Mouse (Mus musculus) erythroid progenitor cell, adult 5-6 weeks (primary cell): Measurements from ENCODE around the gene Serp1. TPM values are rescaled to one million over a fixed set of nuclear protein-coding genes. Genes with fewer than 3 reads are reported as not detected.
A peak's percentile ranks its signal among the peaks of the same experiment; 100 is the strongest.
"Not testable (repeated sequence)": the region's sequence is repeated elsewhere in the genome, so short reads cannot be mapped to it uniquely, and the experiment has no call there.

Experiments used
- ATAC-seq: replicated peaks from 2 replicates; pipeline ENCODE4 v1.8.0; 2016; ENCODE audit warnings: moderate number of reproducible peaks, mild to moderate bottlenecking, moderate TSS enrichment, inconsistent platforms; ENCODE audit not compliant: poor library complexity, low FRiP score, severe bottlenecking
- total RNA-seq, 2 experiments: library from RNA; stranded (forward) in 1 of 2; stranded (reverse) in 1 of 2; fragments of 150-400 nt in 1 of 2; fragments of 186-747, 209-891 nt in 1 of 2; gene quantifications; 2 replicates each; pipeline versions ENCODE4 v1.2.3 to v1.2.4; 2015 to 2017; ENCODE audit warnings: low replicate concordance in 2 of 2

The Serp1 gene
- total RNA-seq, 2 experiments from 2014 or later = 32.4 to 40.7 TPM

GRCm38 (mm10) chr3:58512740-58513139 lies 13.0 kb downstream of the Serp1 start:
- no peak for ATAC-seq

- ATAC-seq = no peak
These were observed 14.1 kb downstream of the Serp1 start for GRCm38 (mm10) chr3:58511581-58511980.

GRCm38 (mm10) chr3:58508020-58508750 lies 17.5 kb downstream of the Serp1 start:
- ATAC-seq = no peak

- ATAC-seq = no peak
These were observed 21.0 kb downstream of the Serp1 start for GRCm38 (mm10) chr3:58504676-58505075.

- no peak for ATAC-seq
These were observed 21.9 kb downstream of the Serp1 start for GRCm38 (mm10) chr3:58503720-58504333.

- ATAC-seq = no peak
These were observed 23.7 kb downstream of the Serp1 start for GRCm38 (mm10) chr3:58501961-58502360.

GRCm38 (mm10) chr3:58493621-58494020 lies 32.1 kb downstream of the Serp1 start:
- no peak for ATAC-seq

GRCm38 (mm10) chr3:58490787-58491186 lies 34.9 kb downstream of the Serp1 start:
- no peak for ATAC-seq

- no peak for ATAC-seq
These were observed 37.5 kb downstream of the Serp1 start for GRCm38 (mm10) chr3:58487999-58488775.

GRCm38 (mm10) chr3:58487121-58487520 lies 38.6 kb downstream of the Serp1 start:
- peak; percentile 52; the same call in 1 of the 2 replicates for ATAC-seq

GRCm38 (mm10) chr3:58485883-58486282 lies 39.8 kb downstream of the Serp1 start:
- peak; percentile 71; the same call in 1 of the 2 replicates for ATAC-seq

- ATAC-seq = no peak
These were observed 46.8 kb downstream of the Serp1 start for GRCm38 (mm10) chr3:58478755-58479455.

- not testable (repeated sequence) for ATAC-seq
These were observed 50.4 kb downstream of the Serp1 start for GRCm38 (mm10) chr3:58475298-58475697.

Other genes starting within 250 kb of the Serp1 start
- 11.9 and 16.8 TPM in 2 replicates for gene Tsc22d2, start 111.2 kb downstream of the Serp1 start, total RNA-seq (2015; ENCODE audit: low replicate concordance)
- 18.2 and 27.2 TPM in 2 replicates for gene Tsc22d2, start 111.2 kb downstream of the Serp1 start, total RNA-seq (2017; ENCODE audit: low replicate concordance)
- 52.8 and 54.1 TPM in 2 replicates for gene Eif2a, start 71 bp downstream of the Serp1 start, total RNA-seq (2015; ENCODE audit: low replicate concordance)
- gene Eif2a, start 71 bp downstream of the Serp1 start, total RNA-seq (2017; ENCODE audit: low replicate concordance) = 24.0 and 32.2 TPM in 2 replicates
- 47.9 and 98.9 TPM in 2 replicates for gene Selenot, start 50.7 kb upstream of the Serp1 start, total RNA-seq (2015; ENCODE audit: low replicate concordance)
- 60.7 and 108 TPM in 2 replicates for gene Selenot, start 50.7 kb upstream of the Serp1 start, total RNA-seq (2017; ENCODE audit: low replicate concordance)
- gene Erich6, start 111.3 kb upstream of the Serp1 start, total RNA-seq (2015; ENCODE audit: low replicate concordance) = not detected in 2 replicates
- not detected in 2 replicates for gene Erich6, start 111.3 kb upstream of the Serp1 start, total RNA-seq (2017; ENCODE audit: low replicate concordance)
- 2.1 and 7.6 TPM in 2 replicates for gene Siah2, start 166.5 kb upstream of the Serp1 start, total RNA-seq (2015; ENCODE audit: low replicate concordance)
- 1.0 and 1.2 TPM in 2 replicates for gene Siah2, start 166.5 kb upstream of the Serp1 start, total RNA-seq (2017; ENCODE audit: low replicate concordance)